Mouse (Mus musculus) MN1 (cell line): ENCODE measurements around the gene Wnt8b.

Source experiments
- DNase-seq: peaks from one replicate; pipeline ENCODE4 v3.0.0-alpha.2; 2016; ENCODE audit warnings: low spot score

Gene Wnt8b

GRCm38 (mm10) chr19:44493128-44493527 lies at the start of gene Wnt8b:
TSS of gene Wnt8b (plus strand) at chr19:44493472.
- DNase-seq: no peak

- no peak for DNase-seq
These were observed 47.5 kb upstream of the Wnt8b start for GRCm38 (mm10) chr19:44445755-44446154.

- no peak for DNase-seq
These were observed 45.3 kb upstream of the Wnt8b start for GRCm38 (mm10) chr19:44447927-44448326.

- DNase-seq: no peak
These were observed 38.4 kb upstream of the Wnt8b start for GRCm38 (mm10) chr19:44454862-44455261.

- no peak for DNase-seq
These were observed 37.9 kb upstream of the Wnt8b start for GRCm38 (mm10) chr19:44455356-44455755.

GRCm38 (mm10) chr19:44457359-44458055 lies 35.8 kb upstream of the Wnt8b start:
- DNase-seq: no peak

GRCm38 (mm10) chr19:44458696-44459095 lies 34.6 kb upstream of the Wnt8b start:
- no peak for DNase-seq

GRCm38 (mm10) chr19:44460441-44460840 lies 32.8 kb upstream of the Wnt8b start:
- no peak for DNase-seq

GRCm38 (mm10) chr19:44461500-44461899 lies 31.8 kb upstream of the Wnt8b start:
- no peak for DNase-seq

- no peak for DNase-seq
These were observed 31.1 kb upstream of the Wnt8b start for GRCm38 (mm10) chr19:44462141-44462540.

- peak; percentile 6 for DNase-seq
These were observed 27.2 kb upstream of the Wnt8b start for GRCm38 (mm10) chr19:44465960-44466525.

GRCm38 (mm10) chr19:44474158-44474557 lies 19.1 kb upstream of the Wnt8b start:
- DNase-seq: peak; percentile 47

- no peak for DNase-seq
These were observed 18.0 kb upstream of the Wnt8b start for GRCm38 (mm10) chr19:44475268-44475667.

- DNase-seq: no peak
These were observed 16.7 kb upstream of the Wnt8b start for GRCm38 (mm10) chr19:44476541-44476940.

GRCm38 (mm10) chr19:44487266-44487665 lies 6.0 kb upstream of the Wnt8b start:
- no peak for DNase-seq

GRCm38 (mm10) chr19:44496511-44496910 lies 3.2 kb downstream of the Wnt8b start:
- no peak for DNase-seq

GRCm38 (mm10) chr19:44496941-44497340 lies 3.7 kb downstream of the Wnt8b start:
- DNase-seq: no peak

GRCm38 (mm10) chr19:44498936-44499335 lies 5.7 kb downstream of the Wnt8b start:
- DNase-seq: no peak

- no peak for DNase-seq
These were observed 7.0 kb downstream of the Wnt8b start for GRCm38 (mm10) chr19:44500240-44500639.

- no peak for DNase-seq
These were observed 8.7 kb downstream of the Wnt8b start for GRCm38 (mm10) chr19:44501925-44502324.

GRCm38 (mm10) chr19:44502741-44503140 lies 9.5 kb downstream of the Wnt8b start:
- no peak for DNase-seq

- DNase-seq: no peak
These were observed 17.4 kb downstream of the Wnt8b start for GRCm38 (mm10) chr19:44510534-44511175.

GRCm38 (mm10) chr19:44511451-44512231 lies 18.4 kb downstream of the Wnt8b start:
- DNase-seq: no peak
